Mouse (Mus musculus) midbrain, embryonic 15.5 days (tissue): ENCODE data around the gene Lpcat3. TPM values are rescaled to one million over a fixed set of nuclear protein-coding genes. Genes with fewer than 3 reads are reported as not detected.
"Not testable (repeated sequence)": the region's sequence is repeated elsewhere in the genome, so short reads cannot be mapped to it uniquely, and the experiment has no call there.

Experiments
- ATAC-seq: fragments of 200-750 bp; cut with Nextera tagmentation; replicated peaks from 2 replicates; pipeline ENCODE4 v1.8.0; 2017; ENCODE audit warnings: moderate TSS enrichment
- H3K27ac ChIP-seq: fragments of 300-500 bp; sonication (generic); 2 replicates; pipeline ENCODE4 v1.5.1; 2015; ENCODE audit warnings: mild to moderate bottlenecking, inconsistent platforms
- H3K27me3 ChIP-seq: fragments of 300-500 bp; sonication (generic); replicated peaks from 2 replicates; pipeline ENCODE4 v1.6.1; 2015; ENCODE audit warnings: inconsistent platforms
- H3K36me3 ChIP-seq: fragments of 300-500 bp; sonication (generic); replicated peaks from 2 replicates; pipeline ENCODE4 v1.6.1; 2015; ENCODE audit warnings: inconsistent platforms
- H3K4me1 ChIP-seq: fragments of 300-500 bp; sonication (generic); 2 replicates; pipeline ENCODE4 v1.6.1; 2015; ENCODE audit warnings: inconsistent platforms
- H3K4me2 ChIP-seq: fragments of 300-500 bp; sonication (generic); 2 replicates; pipeline ENCODE4 v1.6.1; 2015; ENCODE audit warnings: inconsistent platforms, mild to moderate bottlenecking, moderate library complexity
- H3K4me3 ChIP-seq: fragments of 300-500 bp; sonication (generic); 2 replicates; pipeline ENCODE4 v1.5.1; 2015; ENCODE audit warnings: mild to moderate bottlenecking, inconsistent platforms
- H3K9ac ChIP-seq: fragments of 300-500 bp; sonication (generic); 2 replicates; pipeline ENCODE4 v1.6.1; 2015; ENCODE audit warnings: mild to moderate bottlenecking, inconsistent platforms
- H3K9me3 ChIP-seq: fragments of 300-500 bp; sonication (generic); 2 replicates; pipeline ENCODE4 v1.6.1; 2016; ENCODE audit warnings: inconsistent platforms
- WGBS: fragments of 180-500 bp; shearing (Covaris S2); methylation state at CpG from one replicate; pipeline ENCODE4 v1.1.7; 2015; ENCODE audit warnings: mixed read lengths; 5-methylcytosine and 5-hydroxymethylcytosine counted together
- polyA plus RNA-seq: library from polyadenylated mRNA; unstranded; fragments of >200 nt; fragmentation: Nextera tagmentation; extraction: Ambion mirVana; gene quantifications from 2 replicates; pipeline ENCODE4 v1.2.1, GENCODE M21; 2015

Gene Lpcat3
- polyA plus RNA-seq, 1 experiment from 2014 or later = 51.9 TPM

- H3K4me1 ChIP-seq = peaks cover 16% of the 10 kb centered on the region
- H3K27me3 ChIP-seq = no peaks in the 10 kb centered on the region
- H3K4me3 ChIP-seq = peak overlapping the region; percentile 86
- 28% methylated on average over 6 of the region's 6 CpGs for WGBS
- peak overlapping the region; percentile 84 for H3K4me2 ChIP-seq
- H3K9me3 ChIP-seq = no peaks in the 10 kb centered on the region
- no peaks in the 10 kb centered on the region for H3K36me3 ChIP-seq
- peak overlapping the region; percentile 81 for H3K27ac ChIP-seq
- ATAC-seq = no peak
- peak overlapping the region; percentile 66 for H3K9ac ChIP-seq
Observed at GRCm38 (mm10) chr6:124661995-124662394, 832 bp upstream of the Lpcat3 start.

DNA sequence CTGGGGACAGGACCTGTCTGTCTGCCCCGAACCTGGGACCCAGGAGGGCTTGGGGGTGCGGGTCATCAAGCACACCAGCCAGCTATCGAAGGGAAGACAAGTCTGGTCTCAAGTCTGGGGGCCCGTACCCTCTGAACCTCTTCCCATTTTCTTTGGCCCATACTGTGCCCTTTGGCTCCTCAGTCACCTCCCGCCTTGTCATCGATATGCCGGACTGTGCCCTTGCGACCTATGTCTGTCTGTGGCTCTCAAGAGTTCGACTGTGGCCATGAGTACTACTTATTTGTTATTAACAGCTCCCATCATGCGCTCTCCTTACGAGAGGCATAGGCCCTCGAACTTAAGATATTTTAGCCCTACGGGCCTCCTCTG, 583 bp downstream of the Lpcat3 start:
- peak overlapping the region; percentile 66 for H3K9ac ChIP-seq
- no peaks in the 10 kb centered on the region for H3K36me3 ChIP-seq
- H3K4me3 ChIP-seq = peak overlapping the region; percentile 86
- peak overlapping the region; percentile 81 for H3K27ac ChIP-seq
- WGBS = 19% methylated on average over 13 of the region's 13 CpGs
- H3K27me3 ChIP-seq = no peaks in the 10 kb centered on the region
- H3K4me1 ChIP-seq = peaks cover 16% of the 10 kb centered on the region
- peak overlapping the region; percentile 84 for H3K4me2 ChIP-seq
- H3K9me3 ChIP-seq = no peaks in the 10 kb centered on the region
- ATAC-seq = no peak

DNA sequence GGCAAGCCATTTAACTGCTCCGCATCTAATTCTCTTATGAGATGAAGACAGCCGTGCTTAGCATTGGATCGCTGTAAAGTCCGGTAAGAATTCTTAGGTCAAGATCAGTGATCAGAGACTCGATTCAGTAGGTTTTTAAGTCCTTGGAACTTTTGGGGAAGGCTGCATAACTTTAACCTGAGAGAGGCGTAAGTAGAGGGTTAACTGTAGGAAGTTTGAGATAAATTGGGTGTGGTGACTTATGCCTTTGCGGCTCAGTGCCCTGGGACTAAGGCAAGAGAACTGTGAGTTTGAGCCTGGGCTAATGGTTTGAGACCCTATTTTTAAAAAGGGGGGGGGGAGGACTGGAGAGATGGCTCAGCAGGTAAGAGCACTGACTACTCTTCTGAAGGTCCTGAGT, 1.4 kb downstream of the Lpcat3 start:
- no peak for ATAC-seq
- peaks cover 16% of the 10 kb centered on the region for H3K4me1 ChIP-seq
- 0 out of 2 replicates have a peak overlapping the region, but pooled peaks have one; percentile 84 for H3K4me2 ChIP-seq
- H3K9me3 ChIP-seq = no peaks in the 10 kb centered on the region
- no peak overlapping the region for H3K4me3 ChIP-seq
- no peak overlapping the region for H3K27ac ChIP-seq
- 90% methylated on average over 7 of the region's 7 CpGs for WGBS
- no peak overlapping the region for H3K9ac ChIP-seq
- H3K36me3 ChIP-seq = no peaks in the 10 kb centered on the region
- H3K27me3 ChIP-seq = no peaks in the 10 kb centered on the region

DNA sequence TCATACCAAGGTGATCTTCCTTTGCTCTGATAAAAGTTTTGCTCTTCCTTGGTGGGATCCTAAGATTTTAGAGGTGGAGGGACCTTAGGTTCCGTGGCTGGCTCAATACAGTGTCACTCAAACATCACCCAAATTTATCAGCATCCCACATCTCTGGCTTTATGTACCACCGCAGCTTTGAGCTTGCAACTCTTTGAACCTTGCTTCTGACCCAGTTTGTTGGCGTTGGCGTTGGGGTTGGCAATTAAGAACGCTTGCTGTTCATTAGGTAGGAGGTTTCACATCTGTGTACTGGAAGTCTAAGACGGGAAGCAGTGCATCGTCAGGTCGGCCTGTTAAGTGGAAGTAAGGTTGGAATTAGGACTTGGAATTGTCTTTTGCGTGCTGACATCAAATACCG, 2.2 kb downstream of the Lpcat3 start:
- ATAC-seq = no peak
- Histone ChIP-seq H3K4me1 (peaks cover 16% of the 10 kb centered on the region), H3K9me3 (no peaks in the 10 kb centered on the region), H3K9ac (no peak overlapping the region), H3K36me3 (no peaks in the 10 kb centered on the region), H3K27ac (no peak overlapping the region), H3K27me3 (no peaks in the 10 kb centered on the region), H3K4me3 (no peak overlapping the region), H3K4me2 (no peak overlapping the region)
- WGBS = 95% methylated on average over 10 of the region's 10 CpGs

DNA sequence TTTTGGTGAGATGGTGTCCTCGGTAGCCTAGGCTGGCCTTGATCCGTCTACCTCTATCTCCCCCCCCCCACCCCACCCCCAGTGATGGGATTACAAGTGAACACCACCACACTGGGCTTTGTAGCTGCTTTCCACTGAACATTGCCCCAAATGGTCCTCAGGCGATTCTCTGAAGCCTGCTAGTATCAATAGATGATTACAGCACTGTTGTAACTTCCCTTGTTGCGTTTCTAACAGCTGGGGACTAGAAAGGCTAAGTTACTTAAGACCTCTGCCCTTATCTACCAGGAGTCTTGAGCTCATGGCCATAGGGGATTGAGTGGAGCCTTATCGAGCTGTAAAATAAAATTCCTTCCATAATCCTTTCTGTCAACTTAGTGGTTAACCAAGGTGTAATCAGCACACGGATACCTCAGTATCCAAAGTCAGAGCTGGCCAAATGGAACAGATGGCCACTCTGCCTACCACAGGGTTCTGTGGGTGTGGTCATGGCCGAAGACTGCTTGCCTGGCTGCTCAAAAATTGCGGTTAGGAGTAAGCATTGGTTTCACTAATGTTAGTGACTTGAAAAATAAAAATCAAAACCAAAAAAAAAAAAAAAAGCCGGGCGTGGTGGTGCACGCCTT, 6.5 kb downstream of the Lpcat3 start:
- Histone ChIP-seq H3K4me3 (no peak overlapping the region), H3K27ac (no peak overlapping the region), H3K4me2 (no peak overlapping the region), H3K9me3 (no peaks in the 10 kb centered on the region), H3K27me3 (no peaks in the 10 kb centered on the region), H3K36me3 (no peaks in the 10 kb centered on the region), H3K9ac (no peak overlapping the region), H3K4me1 (peaks cover under 1% of the 10 kb centered on the region; the same call in 1 of the 2 replicates)
- no peak for ATAC-seq
- 93% methylated on average over 11 of the region's 11 CpGs for WGBS

DNA sequence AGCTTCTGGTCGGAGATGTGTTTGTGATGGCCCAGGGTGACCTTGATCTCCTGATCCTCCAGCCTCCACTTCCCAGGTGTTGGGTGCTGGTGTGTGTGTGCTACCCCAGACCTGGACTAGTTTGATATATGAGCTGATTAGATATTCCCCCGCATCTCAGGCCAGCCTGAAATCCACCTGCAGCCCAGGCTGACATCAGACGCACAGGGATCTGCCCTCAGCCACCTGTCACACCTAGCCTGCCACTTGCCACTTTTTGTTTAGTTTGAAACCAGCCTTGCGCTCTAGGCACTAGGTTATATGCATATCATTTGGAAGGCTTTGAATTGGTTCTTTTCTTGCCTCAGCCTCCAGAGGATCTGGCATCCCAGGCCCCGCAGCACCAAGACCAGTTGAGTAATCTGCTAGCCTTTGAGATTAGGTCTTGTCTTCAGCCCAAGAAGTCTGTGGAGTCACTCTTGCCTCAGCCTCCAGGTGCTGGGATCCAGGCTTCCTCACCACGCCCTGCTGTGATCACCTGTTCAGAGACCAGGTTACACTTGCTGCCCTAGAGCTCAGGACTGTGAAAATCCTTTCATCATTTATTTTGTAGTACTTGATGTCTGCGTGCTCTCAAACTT, 7.6 kb downstream of the Lpcat3 start:
- H3K4me1 ChIP-seq = no peaks in the 10 kb centered on the region
- 94% methylated on average over 7 of the region's 7 CpGs for WGBS
- no peaks in the 10 kb centered on the region for H3K27me3 ChIP-seq
- no peak for ATAC-seq
- H3K9me3 ChIP-seq = no peaks in the 10 kb centered on the region
- H3K9ac ChIP-seq = no peak overlapping the region
- H3K4me3 ChIP-seq = no peak overlapping the region
- no peak overlapping the region for H3K27ac ChIP-seq
- H3K4me2 ChIP-seq = no peak overlapping the region
- H3K36me3 ChIP-seq = no peaks in the 10 kb centered on the region

- H3K4me1 ChIP-seq = no peaks in the 10 kb centered on the region
- no peak overlapping the region for H3K27ac ChIP-seq
- no peaks in the 10 kb centered on the region for H3K36me3 ChIP-seq
- no peaks in the 10 kb centered on the region for H3K27me3 ChIP-seq
- H3K9ac ChIP-seq = no peak overlapping the region
- no peak for ATAC-seq
- no peak overlapping the region for H3K4me2 ChIP-seq
- H3K9me3 ChIP-seq = no peaks in the 10 kb centered on the region
- no peak overlapping the region for H3K4me3 ChIP-seq
- WGBS = 65% methylated on average over 6 of the region's 6 CpGs
Observed at GRCm38 (mm10) chr6:124672100-124672499, 9.3 kb downstream of the Lpcat3 start.

DNA sequence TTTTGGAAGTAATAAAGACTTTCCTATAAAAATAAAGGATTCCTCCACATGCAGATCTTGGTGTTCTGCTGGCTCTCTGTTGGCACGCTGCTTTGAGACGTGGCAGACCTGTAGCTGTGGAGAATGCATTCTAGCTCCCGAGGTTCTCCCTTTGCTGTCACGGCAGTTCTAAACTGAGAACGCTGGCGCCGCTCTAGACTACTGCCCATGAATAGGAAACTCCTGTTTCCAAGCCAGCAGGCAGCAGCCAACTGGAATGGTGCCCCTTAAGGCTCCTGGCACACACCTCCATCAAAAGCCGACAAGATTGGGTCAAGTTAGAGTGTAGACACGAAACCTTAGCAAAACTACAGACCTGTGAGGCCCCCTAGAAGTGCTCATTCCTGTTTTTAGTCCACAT, 10.8 kb downstream of the Lpcat3 start:
- no peaks in the 10 kb centered on the region for H3K27me3 ChIP-seq
- 94% methylated on average over 9 of the region's 9 CpGs for WGBS

GRCm38 (mm10) chr6:124674591-124674990, 11.8 kb downstream of the Lpcat3 start:
- no peaks in the 10 kb centered on the region for H3K27me3 ChIP-seq
- WGBS = 95% methylated on average over 7 of the region's 7 CpGs
- ATAC-seq = no peak
- H3K9ac ChIP-seq = no peak overlapping the region
- no peaks in the 10 kb centered on the region for H3K36me3 ChIP-seq
- no peak overlapping the region for H3K4me3 ChIP-seq
- H3K4me2 ChIP-seq = no peak overlapping the region
- H3K9me3 ChIP-seq = no peaks in the 10 kb centered on the region
- no peak overlapping the region for H3K27ac ChIP-seq
- H3K4me1 ChIP-seq = no peaks in the 10 kb centered on the region

More for the DNA sequence above, 10.8 kb downstream of the Lpcat3 start:
- Histone ChIP-seq H3K4me1 (no peaks in the 10 kb centered on the region), H3K4me3 (no peak overlapping the region), H3K36me3 (no peaks in the 10 kb centered on the region), H3K27ac (no peak overlapping the region), H3K4me2 (no peak overlapping the region), H3K9ac (no peak overlapping the region), H3K9me3 (no peaks in the 10 kb centered on the region)
- ATAC-seq = no peak

DNA sequence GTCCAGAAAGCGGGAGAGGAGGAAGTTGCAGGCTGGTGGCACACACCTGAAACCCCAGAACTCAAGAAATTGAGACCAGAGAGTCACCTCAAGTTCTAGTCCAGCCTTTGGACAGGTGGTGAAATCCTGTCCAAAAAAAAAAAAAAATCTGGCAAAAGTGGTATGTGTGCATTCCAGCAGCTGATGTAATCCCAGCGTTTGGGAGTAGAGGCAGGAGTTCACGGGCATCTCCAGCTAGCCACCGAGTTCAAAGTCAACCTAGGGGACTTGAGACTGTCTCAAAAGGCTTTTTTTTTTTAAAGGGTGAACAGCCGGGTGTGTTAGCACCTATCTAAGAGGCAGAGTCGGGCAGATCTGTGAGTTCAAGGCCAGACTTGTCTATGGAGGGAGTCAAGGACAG, 13.3 kb downstream of the Lpcat3 start:
- Histone ChIP-seq H3K27ac (no peak overlapping the region), H3K27me3 (no peaks in the 10 kb centered on the region), H3K4me3 (no peak overlapping the region), H3K4me2 (no peak overlapping the region), H3K9ac (no peak overlapping the region), H3K4me1 (no peaks in the 10 kb centered on the region), H3K36me3 (no peaks in the 10 kb centered on the region), H3K9me3 (no peaks in the 10 kb centered on the region)
- WGBS = 88% methylated on average over 6 of the region's 6 CpGs
- ATAC-seq = no peak

DNA sequence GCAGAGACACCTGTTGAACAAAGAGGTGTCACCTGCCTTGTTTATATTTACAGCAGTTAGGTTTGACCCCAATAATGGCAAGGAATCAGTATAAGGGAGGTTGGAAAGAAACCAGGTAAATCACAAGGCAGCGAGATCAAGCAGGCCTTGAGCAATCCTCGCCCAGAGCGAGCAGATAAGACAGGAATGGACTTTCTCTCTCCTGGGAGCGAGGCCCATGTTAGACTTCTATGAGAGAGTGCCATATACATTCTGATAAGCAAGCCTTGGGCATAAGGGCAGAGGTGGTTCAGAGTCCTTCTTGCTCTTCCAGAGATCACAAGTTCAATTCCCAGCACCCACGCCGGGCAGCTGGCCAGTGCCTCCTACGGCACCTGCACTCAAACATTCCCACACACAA, 15.9 kb downstream of the Lpcat3 start:
- no peaks in the 10 kb centered on the region for H3K4me1 ChIP-seq
- H3K9ac ChIP-seq = no peak overlapping the region
- H3K27ac ChIP-seq = no peak overlapping the region
- no peak overlapping the region for H3K4me3 ChIP-seq
- H3K9me3 ChIP-seq = no peaks in the 10 kb centered on the region
- 96% methylated on average over 7 of the region's 7 CpGs for WGBS
- ATAC-seq = no peak
- no peak overlapping the region for H3K4me2 ChIP-seq
- H3K36me3 ChIP-seq = no peaks in the 10 kb centered on the region
- H3K27me3 ChIP-seq = no peaks in the 10 kb centered on the region

DNA sequence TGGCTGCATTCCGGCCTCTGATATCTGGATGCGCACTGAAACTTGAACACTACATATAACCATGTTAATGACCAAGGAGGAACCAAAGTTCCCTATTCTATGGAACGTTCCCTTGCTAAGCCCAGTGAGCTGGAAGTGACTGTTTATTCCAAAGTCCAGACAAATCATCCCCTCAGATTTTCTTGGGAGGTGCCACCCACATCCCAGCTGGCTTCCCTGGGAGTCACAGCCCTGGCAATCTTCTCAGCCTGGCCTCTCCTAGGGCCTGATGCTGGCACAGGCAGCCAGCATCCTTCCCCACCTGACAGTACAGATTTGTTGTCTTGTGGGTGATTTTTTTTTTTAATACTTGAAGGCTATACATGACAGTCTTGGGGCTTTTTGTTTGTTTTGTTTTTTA, 16.7 kb downstream of the Lpcat3 start:
- Histone ChIP-seq H3K9me3 (no peaks in the 10 kb centered on the region), H3K9ac (no peak overlapping the region), H3K36me3 (no peaks in the 10 kb centered on the region), H3K4me3 (no peak overlapping the region), H3K4me2 (no peak overlapping the region), H3K4me1 (no peaks in the 10 kb centered on the region), H3K27me3 (no peaks in the 10 kb centered on the region), H3K27ac (no peak overlapping the region)
- no peak for ATAC-seq
- 97% methylated on average over 3 of the region's 3 CpGs for WGBS

DNA sequence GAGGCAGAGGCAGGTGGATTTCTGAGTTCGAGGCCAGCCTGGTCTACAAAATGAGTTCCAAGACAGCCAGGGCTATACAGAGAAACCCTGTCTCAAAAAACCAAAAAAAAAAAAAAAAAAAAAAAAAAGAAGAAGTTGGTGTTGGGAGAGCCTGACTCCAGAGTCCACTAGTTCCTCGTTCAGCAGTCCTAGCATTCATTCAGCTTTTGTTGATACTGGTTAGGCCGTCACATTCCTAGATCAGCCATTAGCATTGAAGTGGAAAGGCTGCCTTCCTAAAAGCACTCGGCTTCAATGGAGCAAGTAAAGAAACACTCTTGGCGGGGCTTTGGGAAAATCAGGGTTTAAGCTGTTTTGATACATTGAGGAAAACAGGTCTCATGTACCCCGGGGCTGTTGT, 19.5 kb downstream of the Lpcat3 start:
- not testable (repeated sequence) for H3K9me3 ChIP-seq, H3K4me1 ChIP-seq, H3K4me3 ChIP-seq, ATAC-seq, H3K4me2 ChIP-seq, H3K27ac ChIP-seq, H3K36me3 ChIP-seq, H3K9ac ChIP-seq, H3K27me3 ChIP-seq
- WGBS = 62% methylated on average over 6 of the region's 6 CpGs
